Mouse (Mus musculus): Measurements from ENCODE around the gene 1700067K01Rik.

The 1700067K01Rik gene

GRCm38 (mm10) chr8:84001281-84002000, at the start of gene 1700067K01Rik:
Gene 1700067K01Rik, plus strand, starts transcription at chr8:84001502.
- no peak for DNase-seq (ENCODE audit: low read depth in 1 of 2, low spot score in 2 of 2)

GRCm38 (mm10) chr8:83954749-83955105, 46.6 kb upstream of the 1700067K01Rik start:
- no peak for DNase-seq (ENCODE audit: low read depth in 1 of 2, low spot score in 2 of 2)

- peak; percentile 93 to 97 for DNase-seq (ENCODE audit: low read depth in 1 of 2, low spot score in 2 of 2)
Observed at GRCm38 (mm10) chr8:83955106-83955957, 46.0 kb upstream of the 1700067K01Rik start, which contains the start of the genes Gm10644 and Asf1b. Gene Gm10644, minus strand, starts transcription at chr8:83955205. Gene Asf1b, plus strand, starts transcription at chr8:83955507.

- no peak for DNase-seq (ENCODE audit: low read depth in 1 of 2, low spot score in 2 of 2)
Observed at GRCm38 (mm10) chr8:83955958-83956218, 45.4 kb upstream of the 1700067K01Rik start.

- DNase-seq (ENCODE audit: low read depth in 1 of 2, low spot score in 2 of 2), result no peak
Observed at GRCm38 (mm10) chr8:83956789-83957188, 44.5 kb upstream of the 1700067K01Rik start.

- DNase-seq (ENCODE audit: low read depth in 1 of 2, low spot score in 2 of 2), result no peak
Observed at GRCm38 (mm10) chr8:83964015-83964765, 37.1 kb upstream of the 1700067K01Rik start.

GRCm38 (mm10) chr8:83967701-83968100, 33.6 kb upstream of the 1700067K01Rik start:
- DNase-seq (ENCODE audit: low read depth in 1 of 2, low spot score in 2 of 2), result no peak

GRCm38 (mm10) chr8:83971121-83971520, 30.2 kb upstream of the 1700067K01Rik start:
- DNase-seq (ENCODE audit: low read depth in 1 of 2, low spot score in 2 of 2), result no peak

GRCm38 (mm10) chr8:83971661-83972060, 29.6 kb upstream of the 1700067K01Rik start:
- DNase-seq (ENCODE audit: low read depth in 1 of 2, low spot score in 2 of 2), result no peak

- peak; percentile 94 to 95 for DNase-seq (ENCODE audit: low read depth in 1 of 2, low spot score in 2 of 2)
Observed at GRCm38 (mm10) chr8:83972150-83973120, 28.9 kb upstream of the 1700067K01Rik start, which contains the start of gene Prkaca. Gene Prkaca, plus strand, starts transcription at chr8:83972993.

GRCm38 (mm10) chr8:83973161-83974031, 27.9 kb upstream of the 1700067K01Rik start:
- no peak for DNase-seq (ENCODE audit: low read depth in 1 of 2, low spot score in 2 of 2)

GRCm38 (mm10) chr8:83974521-83974920, 26.8 kb upstream of the 1700067K01Rik start:
- DNase-seq (ENCODE audit: low read depth in 1 of 2, low spot score in 2 of 2), result no peak

GRCm38 (mm10) chr8:83976101-83976630, 25.1 kb upstream of the 1700067K01Rik start:
- DNase-seq (ENCODE audit: low read depth in 1 of 2, low spot score in 2 of 2), result no peak

GRCm38 (mm10) chr8:83976779-83977350, 24.4 kb upstream of the 1700067K01Rik start:
- DNase-seq (ENCODE audit: low read depth in 1 of 2, low spot score in 2 of 2), result no peak

GRCm38 (mm10) chr8:83977646-83978045, 23.7 kb upstream of the 1700067K01Rik start:
- no peak for DNase-seq (ENCODE audit: low read depth in 1 of 2, low spot score in 2 of 2)

GRCm38 (mm10) chr8:83978200-83978599, 23.1 kb upstream of the 1700067K01Rik start:
- DNase-seq (ENCODE audit: low read depth in 1 of 2, low spot score in 2 of 2), result no peak

- DNase-seq (ENCODE audit: low read depth in 1 of 2, low spot score in 2 of 2), result no peak
Observed at GRCm38 (mm10) chr8:83980250-83980649, 21.1 kb upstream of the 1700067K01Rik start.

- no peak for DNase-seq (ENCODE audit: low read depth in 1 of 2, low spot score in 2 of 2)
Observed at GRCm38 (mm10) chr8:83980845-83981244, 20.5 kb upstream of the 1700067K01Rik start.

GRCm38 (mm10) chr8:83981533-83981932, 19.8 kb upstream of the 1700067K01Rik start:
- DNase-seq (ENCODE audit: low read depth in 1 of 2, low spot score in 2 of 2), result no peak
